Mouse (Mus musculus) heart, postnatal 14 days (tissue): Measurements from ENCODE around the gene Tsfm. TPM values are rescaled to one million over a fixed set of nuclear protein-coding genes. Genes with fewer than 3 reads are reported as not detected.

Experiments
- DNase-seq, 2 experiments: peaks; one replicate each; pipeline ENCODE4 v3.0.0; 2021 to 2022
- intact Hi-C: fragments of 180-260 bp; cut with DNase I; formaldehyde crosslinking; loops from one replicate; pipeline ENCODE4 v1.15.1; 2025
- microRNA-seq, 2 experiments: library from miRNA; unstranded; fragments of <30 nt; microRNA quantifications; one replicate each; pipeline ENCODE4 v1.2.0; 2021 to 2022
- total RNA-seq, 2 experiments: library from RNA; stranded (reverse); gene quantifications; 2 replicates each; pipeline ENCODE4 v1.2.3; 2021

Tsfm gene
- total RNA-seq, 2 experiments from 2014 or later = 49.8 to 60.5 TPM

- peak; percentile 52 to 68 for DNase-seq
- intact Hi-C loops = no loop called here
Measured at GRCm38 (mm10) chr10:126972051-126972725, 58.5 kb downstream of the Tsfm start.

- DNase-seq = no peak
- intact Hi-C loops = no loop called here
Measured at GRCm38 (mm10) chr10:126971363-126972050, 59.1 kb downstream of the Tsfm start.

DNA sequence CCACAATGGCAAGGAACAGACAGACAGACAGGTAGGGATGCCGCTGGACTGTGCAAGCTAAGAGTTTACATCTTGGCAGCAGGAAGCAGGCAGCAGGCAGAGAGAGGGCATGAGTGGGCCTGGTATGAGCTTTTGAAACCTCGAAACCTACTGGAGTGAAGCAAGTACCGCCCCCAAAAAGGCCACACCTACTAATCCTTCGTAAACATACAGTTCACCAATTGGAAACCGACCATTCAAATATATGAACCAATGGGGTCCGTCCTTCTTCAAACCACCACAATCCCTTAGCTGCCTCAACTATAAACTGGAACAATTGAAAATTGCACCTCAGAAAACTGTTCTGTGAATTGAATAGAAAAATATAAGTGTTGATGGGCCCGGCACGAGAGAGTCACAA is 66.8 kb downstream of the Tsfm start:
- DNase-seq = no peak
- intact Hi-C loops = no loop called here

DNA sequence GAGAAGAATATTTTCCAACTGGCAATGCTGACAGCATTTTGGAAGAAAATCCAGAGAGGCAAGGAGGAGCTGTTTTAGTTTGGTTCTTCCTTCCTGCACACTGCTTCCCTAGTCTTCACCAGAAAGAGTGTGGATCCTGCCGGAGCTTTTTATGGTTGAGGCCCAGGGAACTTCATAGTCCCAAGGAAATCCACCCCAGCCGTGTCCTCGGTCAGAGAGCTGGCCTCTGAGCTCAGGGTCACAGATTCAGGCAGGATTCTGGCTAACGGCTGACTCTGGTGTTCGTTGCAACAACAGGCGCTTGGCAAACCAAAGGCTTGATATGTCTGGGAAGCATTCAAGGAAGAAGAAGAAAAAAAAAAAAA is 67.7 kb downstream of the Tsfm start:
- intact Hi-C loops = no loop called here

DNA sequence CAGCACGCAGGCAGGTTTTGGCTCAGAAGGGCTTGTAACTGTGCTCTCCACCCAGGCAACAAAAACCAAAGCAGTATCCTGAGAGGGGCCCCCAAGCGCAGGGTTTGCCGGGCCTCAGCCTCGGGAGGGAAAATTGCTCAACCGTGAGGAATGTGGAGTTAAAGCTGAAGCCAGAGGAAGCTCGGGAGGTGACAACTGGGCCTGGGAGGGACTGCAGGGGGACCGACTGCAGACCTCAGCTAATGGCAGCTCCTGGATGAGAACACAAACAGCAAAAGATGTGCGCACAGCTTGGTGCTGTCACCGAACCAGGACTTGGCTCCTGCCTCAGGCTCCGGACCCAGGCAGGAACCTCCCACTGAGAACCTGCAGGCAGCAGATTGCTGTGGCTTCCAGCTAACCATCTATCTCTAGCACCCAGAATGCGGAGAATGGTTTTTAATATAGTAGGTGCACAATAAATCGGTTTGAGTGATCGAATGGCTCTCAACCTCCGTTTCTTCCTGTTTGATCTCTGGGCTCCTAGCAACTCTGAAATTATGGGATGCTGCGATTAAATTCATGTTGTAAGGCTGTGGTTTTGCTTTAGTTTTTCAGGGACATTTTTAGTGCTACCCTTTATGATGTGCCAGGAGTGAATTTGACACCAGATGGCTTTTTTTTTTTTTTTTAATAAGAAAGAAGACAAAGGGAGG is 68.2 kb downstream of the Tsfm start:
- intact Hi-C loops = no loop called here

More for the DNA sequence above, 67.7 kb downstream of the Tsfm start:
- DNase-seq = peak in 1 of 2 experiments; percentile 21

GRCm38 (mm10) chr10:126961757-126962156 is 68.9 kb downstream of the Tsfm start:
- intact Hi-C loops = no loop called here
- DNase-seq = peak; percentile 60 to 62

More for the DNA sequence above, 68.2 kb downstream of the Tsfm start:
- peak; percentile 60 to 64 for DNase-seq

Small RNA genes lying within 50 kb of the gene (microRNA-seq; reads per million reads assigned to microRNA genes)
- gene Mir26a-2 (11.6 to 325 reads per million in 2 experiments), gene Mir546 (0 to 0.36 reads per million in 2 experiments)

Other genes starting within 250 kb of the Tsfm start
- gene Atp23, start 129.5 kb downstream of the Tsfm start, total RNA-seq = 1 to 10 TPM; 3.8 to 3.9 TPM
- 100 to 1,000 TPM; 104 to 122 TPM for gene Ctdsp2, start 52.1 kb downstream of the Tsfm start, total RNA-seq
- gene Avil, start 30.1 kb downstream of the Tsfm start, total RNA-seq = under 1 TPM; 0.19 to 0.56 TPM
- gene Mettl1, start 10.6 kb upstream of the Tsfm start, total RNA-seq = 1 to 10 TPM; 5.0 to 6.0 TPM
- gene Eef1akmt3, start 10.7 kb upstream of the Tsfm start, total RNA-seq = under 1 TPM in 1 of 2 experiments, not detected in 1; 0.12 TPM
- gene Cyp27b1, start 17.4 kb upstream of the Tsfm start, total RNA-seq = under 1 TPM; 0.27 to 0.50 TPM
- gene March9, start 29.3 kb upstream of the Tsfm start, total RNA-seq = 1 to 10 TPM; 1.6 TPM
- 100 to 1,000 TPM in 1 of 2 experiments, 10 to 100 TPM in 1; 92.4 to 113 TPM for gene Cdk4, start 32.7 kb upstream of the Tsfm start, total RNA-seq
- 10 to 100 TPM; 47.3 to 50.0 TPM for gene Tspan31, start 39.4 kb upstream of the Tsfm start, total RNA-seq
- 10 to 100 TPM; 12.2 to 12.3 TPM for gene Agap2, start 44.4 kb upstream of the Tsfm start, total RNA-seq
- gene Os9, start 90.3 kb upstream of the Tsfm start, total RNA-seq = 10 to 100 TPM; 29.3 to 34.8 TPM
- gene B4galnt1, start 134.4 kb upstream of the Tsfm start, total RNA-seq = 1 to 10 TPM; 2.9 to 3.8 TPM
- gene Slc26a10, start 149.8 kb upstream of the Tsfm start, total RNA-seq = 10 to 100 TPM; 45.5 to 66.9 TPM
- gene Arhgef25, start 159.2 kb upstream of the Tsfm start, total RNA-seq = 10 to 100 TPM; 17.0 to 17.9 TPM
- 10 to 100 TPM; 36.1 to 43.4 TPM for gene Dtx3, start 164.9 kb upstream of the Tsfm start, total RNA-seq
- 10 to 100 TPM; 22.8 to 23.1 TPM for gene Pip4k2c, start 180.7 kb upstream of the Tsfm start, total RNA-seq
- gene Kif5a, start 232.5 kb upstream of the Tsfm start, total RNA-seq = under 1 TPM; 0.49 to 0.72 TPM
- 100 to 1,000 TPM; 146 to 151 TPM for gene Dctn2, start 235.5 kb upstream of the Tsfm start, total RNA-seq